Mouse (Mus musculus): ENCODE measurements around the gene 1700001K19Rik. TPM values are rescaled to one million over a fixed set of nuclear protein-coding genes. Genes with fewer than 3 reads are reported as not detected.

1700001K19Rik gene
- total and polyA plus RNA-seq, 3 experiments: not detected

DNA sequence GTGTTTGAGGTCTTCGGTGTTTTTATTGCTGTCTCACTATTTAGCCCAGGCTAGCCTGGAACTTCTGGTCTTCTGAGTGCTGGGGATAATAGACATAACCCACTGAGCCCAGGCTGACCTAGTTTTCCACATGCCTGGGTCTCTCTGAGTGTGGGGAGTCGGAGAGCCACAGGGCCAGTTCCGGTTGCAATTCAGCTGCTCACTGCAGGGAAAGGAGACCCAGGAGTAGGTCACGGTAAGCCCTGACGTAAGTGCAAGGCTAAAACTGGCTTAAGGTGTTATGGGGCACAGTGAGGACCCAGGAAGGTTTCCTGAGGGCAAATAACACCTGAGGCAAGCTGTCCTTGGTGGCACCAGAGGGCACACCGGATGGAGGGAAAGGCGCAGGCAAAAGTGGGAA lies 25.0 kb upstream of the 1700001K19Rik start:
- Histone ChIP-seq H3K27me3 (replicated peaks) (no peaks in the 10 kb centered on the region), H3K4me2 (ENCODE audit: insufficient read depth, low read depth, poor library complexity, severe bottlenecking) (no peak overlapping the region), H3K27ac (ENCODE audit: insufficient read depth, low read depth) (no peak overlapping the region), H3K4me1 (ENCODE audit: control insufficient read depth in 1 of 2, insufficient read depth in 2 of 2) (peaks cover 14 to 34% of the 10 kb centered on the region in 2 experiments), H3K4me3 (replicated peaks in 1 of 3; ENCODE audit: low read depth in 2 of 3, low read length in 2 of 3, poor library complexity in 1 of 3) (no peak overlapping the region), H3K36me3 (replicated peaks in 1 of 2; ENCODE audit: control insufficient read depth in 1 of 2, insufficient read depth in 1 of 2, low read length in 1 of 2) (no peaks in the 10 kb centered on the region), H3K9me3 (replicated peaks; ENCODE audit: low read length) (no peaks in the 10 kb centered on the region), H3K79me2 (replicated peaks; ENCODE audit: control insufficient read depth, extremely low read depth, insufficient read depth, poor library complexity, severe bottlenecking) (no peaks in the 10 kb centered on the region), H3K9ac (ENCODE audit: insufficient read depth, low read depth) (no peak overlapping the region)
- TF ChIP-seq CHD1 (IDR thresholded peaks at IDR 0.05; ENCODE audit: low read depth, low read length) (no peak), MYC (IDR thresholded peaks at IDR 0.05; ENCODE audit: low read depth, low read length) (no peak), SMC3 (IDR thresholded peaks at IDR 0.05; ENCODE audit: low read depth, low read length) (no peak), GABPA (IDR thresholded peaks at IDR 0.05; ENCODE audit: insufficient replicate concordance, low read depth, low read length) (no peak), RCOR1 (conservative IDR thresholded peaks at IDR 0.05; ENCODE audit: low read depth, low read length) (no peak), E2F4 (IDR thresholded peaks at IDR 0.05; ENCODE audit: insufficient replicate concordance, low read depth, low read length) (no peak), CTCF (conservative IDR thresholded peaks at IDR 0.05 in 1 of 2, IDR thresholded peaks at IDR 0.05 in 1 of 2; ENCODE audit: low read depth in 2 of 2, low read length in 2 of 2) (no peak), UBTF (IDR thresholded peaks at IDR 0.05; ENCODE audit: low read depth, low read length) (no peak), JUND (conservative IDR thresholded peaks at IDR 0.05; ENCODE audit: low read depth, low read length) (no peak), NRF1 (IDR thresholded peaks at IDR 0.05; ENCODE audit: low read depth, low read length) (no peak), IRF4 (IDR thresholded peaks at IDR 0.05; ENCODE audit: low read depth, low read length) (no peak), EP300 (IDR thresholded peaks at IDR 0.05; ENCODE audit: low read length) (no peak), CHD2 (IDR thresholded peaks at IDR 0.05; ENCODE audit: low read length) (no peak), MXI1 (IDR thresholded peaks at IDR 0.05; ENCODE audit: low read depth, low read length) (no peak)
- in situ Hi-C loops (cut with MboI; ENCODE audit: low pct_ligation_motif_present, low pct_unique_long_range_greater_than_20kb, low sequenced_read_pairs) (no loop called here), dilution Hi-C loops (cut with MboI; ENCODE audit: extremely low pct_ligation_motif_present, extremely low pct_unique_long_range_greater_than_20kb, low sequenced_read_pairs) (no loop called here)
- DNase-seq (ENCODE audit: extremely low read depth): no peak

DNA sequence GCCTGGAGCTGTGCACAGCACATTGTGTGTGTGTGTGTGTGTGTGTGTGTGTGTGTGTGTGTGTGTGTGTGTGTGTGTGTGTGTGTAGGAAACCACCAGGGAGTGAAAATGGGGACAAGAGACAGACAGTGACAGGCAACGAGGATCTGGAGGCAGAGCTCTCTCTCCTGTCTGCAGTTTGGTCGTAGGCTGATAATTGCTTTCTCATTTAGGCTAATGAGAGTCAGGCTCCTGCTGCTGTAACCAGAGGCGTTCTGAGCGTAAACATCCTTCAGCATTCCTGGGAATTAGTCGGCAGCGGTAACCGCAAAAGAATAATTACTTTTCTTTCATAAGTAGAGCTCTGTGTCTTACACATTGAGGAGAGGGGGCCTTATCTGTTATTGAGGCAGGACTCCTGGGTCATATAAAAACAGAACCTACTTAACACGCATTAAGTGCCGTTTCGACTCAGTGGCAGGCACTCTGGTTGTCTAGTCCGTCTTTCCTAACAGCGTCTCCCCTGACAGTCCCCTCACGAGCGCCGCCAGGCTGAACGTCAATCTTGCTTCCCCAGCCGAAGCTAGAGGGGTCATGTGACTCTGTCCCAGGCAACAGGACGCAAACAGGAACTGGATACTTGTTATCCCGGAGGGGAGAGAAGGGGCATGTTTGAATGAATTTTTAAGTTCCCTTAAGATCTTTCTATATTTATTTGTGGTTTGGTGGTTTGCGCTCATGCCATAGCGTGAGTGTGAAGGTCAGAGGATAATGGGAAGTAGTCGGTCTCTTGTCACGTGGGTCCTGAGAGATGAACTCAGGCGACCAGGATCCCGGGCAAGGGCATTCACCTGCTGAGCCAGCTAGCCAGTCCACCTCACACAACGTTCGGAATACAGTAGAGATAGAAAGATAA lies 24.2 kb upstream of the 1700001K19Rik start:
- H3K27ac ChIP-seq (ENCODE audit: insufficient read depth, low read depth): no peak overlapping the region
- in situ Hi-C loops (cut with MboI; ENCODE audit: low pct_ligation_motif_present, low pct_unique_long_range_greater_than_20kb, low sequenced_read_pairs) (no loop called here), dilution Hi-C loops (cut with MboI; ENCODE audit: extremely low pct_ligation_motif_present, extremely low pct_unique_long_range_greater_than_20kb, low sequenced_read_pairs) (no loop called here)
- DNase-seq (ENCODE audit: extremely low read depth): no peak
- no peaks in the 10 kb centered on the region for H3K79me2 ChIP-seq (replicated peaks; ENCODE audit: control insufficient read depth, extremely low read depth, insufficient read depth, poor library complexity, severe bottlenecking)
- H3K27me3 ChIP-seq (replicated peaks): no peaks in the 10 kb centered on the region
- H3K4me3 ChIP-seq (replicated peaks in 1 of 3; ENCODE audit: low read depth in 2 of 3, low read length in 2 of 3, poor library complexity in 1 of 3): no peak overlapping the region
- H3K4me1 ChIP-seq (ENCODE audit: control insufficient read depth in 1 of 2, insufficient read depth in 2 of 2): peaks cover 22 to 43% of the 10 kb centered on the region in 2 experiments
- no peaks in the 10 kb centered on the region for H3K9me3 ChIP-seq (replicated peaks; ENCODE audit: low read length)
- H3K9ac ChIP-seq (ENCODE audit: insufficient read depth, low read depth): no peak overlapping the region
- H3K36me3 ChIP-seq (replicated peaks in 1 of 2; ENCODE audit: control insufficient read depth in 1 of 2, insufficient read depth in 1 of 2, low read length in 1 of 2): no peaks in the 10 kb centered on the region
- no peak overlapping the region for H3K4me2 ChIP-seq (ENCODE audit: insufficient read depth, low read depth, poor library complexity, severe bottlenecking)
- TF ChIP-seq JUN (IDR thresholded peaks at IDR 0.05; ENCODE audit: insufficient read depth, low read depth, low read length) (no peak), POLR2AphosphoS2 (IDR thresholded peaks at IDR 0.05; ENCODE audit: low read depth, low read length) (no peak), MAX (IDR thresholded peaks at IDR 0.05; ENCODE audit: low read length) (no peak), ELF1 (IDR thresholded peaks at IDR 0.05; ENCODE audit: low read depth, low read length) (peak; percentile 48; the same call in 1 of the 2 replicates), ZKSCAN1 (IDR thresholded peaks at IDR 0.05; ENCODE audit: borderline replicate concordance, low read depth, low read length) (no peak), NRF1 (IDR thresholded peaks at IDR 0.05; ENCODE audit: low read depth, low read length) (0 out of 2 replicates have a peak, but pooled peaks have one; percentile 12), EP300 (IDR thresholded peaks at IDR 0.05; ENCODE audit: low read length) (no peak), E2F4 (IDR thresholded peaks at IDR 0.05; ENCODE audit: insufficient replicate concordance, low read depth, low read length) (no peak), BHLHE40 (IDR thresholded peaks at IDR 0.05; ENCODE audit: low read depth, low read length) (peak; percentile 54), CTCF (conservative IDR thresholded peaks at IDR 0.05 in 1 of 2, IDR thresholded peaks at IDR 0.05 in 1 of 2; ENCODE audit: low read depth in 2 of 2, low read length in 2 of 2) (peak in 1 of 2 experiments; percentile 14; a peak in 2 of 4 replicates), ZC3H11A (IDR thresholded peaks at IDR 0.05; ENCODE audit: low read depth, low read length) (no peak), USF1 (IDR thresholded peaks at IDR 0.05; ENCODE audit: low read depth, low read length) (peak; percentile 75), USF2 (conservative IDR thresholded peaks at IDR 0.05; ENCODE audit: low read depth, low read length) (peak; percentile 64)

Data from CH12.LX (cell line).